Mouse (Mus musculus) urinary bladder, adult 18-20 months (tissue): ENCODE results near the gene Cxcl13.

Experiments
- DNase-seq, 2 experiments: peaks; one replicate each; pipeline ENCODE4 v3.0.0; 2022; ENCODE audit warnings: low spot score in 2 of 2, mixed read lengths in 2 of 2

Gene Cxcl13

GRCm38 (mm10) chr5:95983797-95984486, 27.2 kb downstream of the Cxcl13 start:
- no peak for DNase-seq

GRCm38 (mm10) chr5:95991339-95992292, 34.9 kb downstream of the Cxcl13 start:
- peak; percentile 18 to 22 for DNase-seq

- DNase-seq, result no peak
Observed at GRCm38 (mm10) chr5:95997276-95997675, 40.5 kb downstream of the Cxcl13 start.

GRCm38 (mm10) chr5:96003348-96003747, 46.6 kb downstream of the Cxcl13 start:
- no peak for DNase-seq

GRCm38 (mm10) chr5:96008274-96008842, 51.6 kb downstream of the Cxcl13 start:
- DNase-seq, result no peak

GRCm38 (mm10) chr5:96009076-96009475, 52.3 kb downstream of the Cxcl13 start:
- no peak for DNase-seq
